Mouse (Mus musculus): ENCODE measurements around the gene Snx10. TPM values are rescaled to one million over a fixed set of nuclear protein-coding genes. Genes with fewer than 3 reads are reported as not detected.

The Snx10 gene
- polyA plus RNA-seq, 1 experiment = not detected

- no peak for TF ChIP-seq GATA1 (IDR thresholded peaks at IDR 0.05; ENCODE audit: low read length)
Measured at GRCm38 (mm10) chr6:51636019-51636568, 112.4 kb downstream of the Snx10 start.

Other genes with a start within 250 kb of the Snx10 start
- not detected in 2 replicates for gene Nfe2l3, start 91.2 kb upstream of the Snx10 start, polyA plus RNA-seq (2012)
- gene Hnrnpa2b1, start 54.0 kb upstream of the Snx10 start, polyA plus RNA-seq (2012) = 406 and 434 TPM in 2 replicates
- 75.0 and 84.6 TPM in 2 replicates for gene Cbx3, start 53.5 kb upstream of the Snx10 start, polyA plus RNA-seq (2012)

Measured in G1E-ER4 (cell line).